Mouse (Mus musculus) right cerebral cortex, adult 18-20 months (tissue): ENCODE measurements around the gene Mfn1.

Experiments
- DNase-seq: peaks from one replicate; pipeline ENCODE4 v3.0.0; 2022; ENCODE audit warnings: mixed read lengths

Gene Mfn1

DNA sequence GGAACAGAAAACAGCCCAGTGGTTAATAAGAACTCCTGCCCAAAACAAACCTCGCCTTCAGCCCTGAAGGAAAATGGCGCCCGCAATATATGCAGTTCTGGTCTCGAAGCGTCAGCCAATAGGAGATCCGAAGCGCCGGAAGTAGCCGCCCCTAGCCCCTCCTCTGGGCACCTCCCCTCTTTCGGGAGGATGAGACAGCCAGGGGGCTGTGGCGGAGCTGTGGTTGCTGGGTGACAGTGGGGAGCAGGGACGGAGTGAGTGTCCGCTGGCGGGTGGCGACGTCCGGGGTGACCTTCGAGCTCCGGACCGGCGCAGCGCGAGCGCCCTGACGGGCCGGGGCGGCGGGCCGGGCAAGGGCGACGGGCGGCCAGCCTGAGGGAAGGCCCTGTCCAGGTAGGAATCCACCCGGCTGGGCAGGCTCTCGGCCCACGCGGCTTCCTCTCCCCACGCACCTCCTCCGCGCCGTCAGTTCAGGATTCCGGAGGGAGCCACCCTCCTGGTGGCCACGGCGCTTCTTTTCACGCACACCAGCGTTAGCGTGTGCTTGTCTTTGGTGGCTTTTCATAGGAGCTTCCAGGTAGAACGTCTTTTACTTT, at the start of gene Mfn1:
TSS of gene Mfn1 (plus strand) at position 163 of the 596 bp plus-strand sequence.
- DNase-seq = peak; percentile 95

DNA sequence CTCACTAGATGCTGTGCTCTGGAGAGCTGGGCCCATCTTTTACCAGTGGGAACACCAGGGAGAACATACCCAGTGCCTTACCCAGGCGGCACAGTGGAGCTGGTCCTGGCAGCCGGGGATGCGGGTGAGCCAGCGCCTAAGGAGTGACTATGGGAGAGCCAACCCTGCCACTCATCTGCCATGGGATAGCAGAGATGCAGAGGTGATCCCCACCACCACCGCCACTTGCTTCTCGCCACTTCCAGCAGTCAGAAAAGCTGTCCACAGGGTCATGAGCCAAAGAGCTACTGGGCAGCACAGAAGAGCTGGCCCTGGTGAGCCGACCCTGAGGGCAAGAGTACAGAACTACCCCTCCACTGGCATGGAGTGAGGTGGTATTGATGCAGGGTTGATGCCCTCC, 49.3 kb upstream of the Mfn1 start:
- no peak for DNase-seq

DNA sequence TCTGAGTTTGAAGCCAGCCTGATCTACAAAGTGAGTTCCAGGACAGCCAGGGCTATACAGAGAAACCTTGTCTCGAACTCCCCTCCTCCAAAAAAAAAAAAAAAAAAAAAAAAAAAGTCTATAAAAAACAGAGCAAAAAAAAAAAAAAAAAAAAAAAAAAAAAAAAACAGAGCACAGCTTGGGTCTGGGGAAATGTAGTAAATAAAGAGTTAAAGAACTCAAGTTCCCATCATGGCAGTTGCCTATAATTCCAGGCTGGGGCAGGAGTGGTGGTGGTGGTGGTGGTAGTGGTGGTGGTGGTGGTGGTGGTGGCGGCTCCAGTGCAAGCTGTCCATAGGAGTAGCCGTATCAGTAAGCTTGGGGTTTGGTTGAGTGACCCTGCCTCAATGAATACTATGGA, 46.2 kb upstream of the Mfn1 start:
- no peak for DNase-seq

DNA sequence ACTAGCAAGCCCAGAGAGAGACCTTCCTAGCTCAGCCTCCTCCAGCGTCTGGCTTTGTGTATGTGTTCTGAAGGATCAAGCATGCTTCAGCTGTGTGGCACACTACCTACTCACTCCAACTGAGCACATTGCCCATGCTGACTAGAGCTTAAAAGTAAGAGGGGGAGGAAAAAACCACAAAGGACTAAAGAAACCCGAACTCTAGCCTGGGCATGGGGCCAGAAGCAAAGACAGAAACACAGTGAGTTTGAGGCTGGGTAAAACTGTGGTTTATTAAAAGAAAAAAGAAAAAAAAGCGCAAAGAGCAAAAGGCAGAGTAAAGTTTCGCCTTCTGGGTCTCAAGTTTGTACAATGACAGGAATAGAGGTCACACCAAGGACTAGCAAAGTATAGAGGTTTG, 42.7 kb upstream of the Mfn1 start:
- no peak for DNase-seq

DNA sequence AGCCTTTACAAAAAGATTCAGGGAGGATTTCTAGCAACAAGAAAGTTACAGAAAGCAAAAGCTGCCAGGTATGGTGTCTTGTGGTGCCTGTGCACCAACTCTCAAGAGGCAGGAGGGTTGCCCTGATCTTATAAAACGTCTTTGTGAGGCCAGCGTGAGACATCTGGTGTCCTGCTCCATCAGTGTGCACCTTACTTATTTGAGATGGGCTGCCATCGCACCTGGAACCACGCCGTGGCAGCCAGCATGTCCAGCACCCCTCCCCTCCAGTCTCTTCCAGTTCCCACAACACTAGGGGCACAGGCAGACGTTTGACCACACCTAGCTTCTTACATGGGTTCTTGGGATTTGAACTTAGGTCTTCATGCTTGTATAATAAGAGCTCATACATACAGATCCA, 41.1 kb upstream of the Mfn1 start:
- DNase-seq = no peak

DNA sequence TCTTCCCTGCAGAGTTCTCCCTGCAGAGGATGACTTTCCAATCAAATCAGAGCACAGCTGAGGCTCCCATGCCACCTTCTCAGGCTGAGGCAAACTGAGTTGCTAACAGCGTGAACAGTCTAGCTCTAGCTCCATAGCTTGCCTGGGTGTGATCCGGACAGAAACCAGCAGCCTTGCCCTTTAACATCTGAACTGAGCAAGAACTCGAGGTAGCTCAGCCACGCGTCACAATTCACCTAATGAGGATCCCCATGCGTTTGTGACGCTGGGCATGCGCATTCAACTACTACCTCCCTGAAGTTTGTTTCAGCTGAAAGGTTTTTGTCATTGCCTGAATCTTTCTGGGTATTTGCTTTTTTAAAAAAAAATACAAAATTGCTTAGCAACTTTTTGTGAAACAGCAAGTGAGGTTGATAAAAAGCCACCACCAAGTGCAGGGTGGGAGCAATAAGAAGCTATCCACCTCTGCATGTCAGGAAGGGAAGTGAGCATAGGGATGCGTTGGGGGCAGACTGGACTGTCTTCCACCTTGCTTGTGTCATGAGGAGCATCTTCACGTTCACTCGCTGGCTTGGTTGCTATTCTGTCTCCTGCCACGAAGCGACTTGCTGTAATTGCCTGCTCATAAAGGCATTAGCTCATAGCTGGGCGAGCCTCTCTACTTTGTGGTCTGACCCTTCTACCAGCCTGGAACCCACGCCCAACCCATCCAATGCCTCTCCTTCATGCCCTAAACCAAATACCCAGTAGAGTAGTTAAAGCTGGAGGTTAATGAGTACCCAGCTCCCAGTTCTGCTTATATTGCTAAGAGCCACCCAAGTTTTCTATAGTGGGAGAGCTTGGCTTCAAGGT, 39.0 kb upstream of the Mfn1 start:
- no peak for DNase-seq

DNA sequence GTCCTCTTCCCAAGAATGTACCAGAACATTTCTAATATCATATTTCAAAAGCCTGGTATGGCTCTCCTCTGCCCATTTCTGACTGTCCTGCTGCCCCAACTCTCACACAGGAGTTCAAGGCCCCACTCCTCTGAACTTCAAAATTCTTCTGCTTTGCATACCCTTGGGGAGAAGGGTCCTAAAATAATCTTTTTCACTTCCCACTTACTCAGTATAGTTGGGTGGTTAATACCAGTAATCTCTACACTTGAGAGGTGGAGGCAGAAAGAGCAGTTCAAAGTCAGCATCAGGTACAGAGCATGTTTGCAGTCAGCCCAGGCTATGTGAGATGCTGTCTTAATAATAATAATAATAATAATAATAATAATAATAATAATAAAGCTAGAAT, 38.3 kb upstream of the Mfn1 start:
- DNase-seq = no peak

DNA sequence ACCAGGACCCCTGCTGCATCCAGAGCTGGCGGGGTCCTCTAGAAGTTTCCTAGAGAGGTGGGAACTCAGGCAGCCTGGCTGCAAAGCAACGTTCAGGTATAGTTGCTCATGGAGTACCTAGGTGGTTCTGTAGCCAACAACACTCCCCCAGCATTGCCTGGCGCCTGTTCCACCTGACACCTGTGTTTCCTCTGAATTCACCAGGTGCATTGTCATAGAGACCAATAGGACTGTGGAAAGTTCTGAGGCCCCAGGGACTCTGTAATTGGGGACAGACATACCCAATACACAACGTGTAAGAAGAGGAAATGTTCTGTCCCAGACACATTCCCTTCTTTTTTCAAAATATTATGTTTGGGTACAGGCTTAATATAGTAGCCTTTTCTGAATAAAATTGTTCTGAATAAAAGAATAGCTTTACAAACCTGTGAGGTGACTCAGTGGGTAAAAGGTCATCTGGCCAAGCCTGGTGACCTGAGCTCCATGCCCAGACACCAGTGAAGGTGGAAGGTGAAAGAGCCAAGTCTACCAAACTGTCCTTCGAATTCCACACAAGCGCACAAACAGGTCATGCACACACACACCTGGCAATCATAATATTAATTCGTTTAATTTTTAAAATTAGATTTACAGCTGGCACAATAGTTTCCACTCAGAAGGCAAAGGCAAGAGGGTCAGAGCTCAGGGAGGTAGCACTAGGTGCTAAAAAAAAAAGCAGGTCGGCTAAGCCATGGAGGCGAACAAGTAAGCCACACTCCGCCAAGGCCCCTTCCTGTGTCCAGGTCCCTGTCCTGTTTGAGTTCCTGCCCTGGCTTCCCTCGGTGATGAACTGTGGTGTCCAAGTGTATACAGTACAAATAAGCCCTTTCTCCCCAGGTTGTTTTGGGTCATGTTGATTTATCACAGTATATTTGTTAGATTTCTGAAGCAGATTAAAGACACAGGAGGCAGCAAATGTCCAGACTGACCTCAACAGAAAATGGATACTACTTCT, 36.9 kb upstream of the Mfn1 start, which contains the start of gene Kcnmb3:
TSS of gene Kcnmb3 (minus strand) at position 135 of the 994 bp plus-strand sequence.
- no peak for DNase-seq

DNA sequence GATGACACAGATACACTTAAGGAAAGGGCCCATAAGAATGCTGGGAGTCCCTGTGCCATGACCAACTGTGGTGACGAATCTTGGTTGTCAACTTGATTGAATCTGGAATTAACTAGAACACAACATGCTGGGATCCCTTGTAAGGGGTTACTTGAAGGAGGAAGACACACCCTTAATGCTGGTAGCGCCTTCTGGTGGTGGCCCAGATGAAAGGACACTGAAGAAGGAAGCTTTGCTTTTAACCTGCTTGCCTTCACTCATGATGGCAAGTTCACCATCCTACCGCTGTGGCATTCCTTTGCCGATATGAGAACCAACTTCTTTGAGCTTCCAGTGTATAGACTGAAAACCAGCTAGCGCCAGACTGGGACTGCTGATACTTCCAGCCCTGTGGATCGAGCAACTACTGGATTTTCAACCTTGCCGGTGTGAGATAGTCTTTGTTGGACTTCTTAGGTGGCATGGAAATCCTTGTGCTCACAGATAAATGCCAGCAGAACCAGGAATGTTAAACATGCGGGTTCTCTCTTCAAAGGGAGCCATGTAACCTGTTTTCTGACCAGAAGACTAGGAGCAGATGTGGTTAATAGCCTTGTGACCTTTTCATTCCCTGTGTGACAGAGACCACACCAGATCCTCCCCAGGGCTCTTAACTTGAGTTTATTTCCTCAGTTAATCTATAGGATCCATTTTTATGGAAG, 34.7 kb upstream of the Mfn1 start:
- no peak for DNase-seq

DNA sequence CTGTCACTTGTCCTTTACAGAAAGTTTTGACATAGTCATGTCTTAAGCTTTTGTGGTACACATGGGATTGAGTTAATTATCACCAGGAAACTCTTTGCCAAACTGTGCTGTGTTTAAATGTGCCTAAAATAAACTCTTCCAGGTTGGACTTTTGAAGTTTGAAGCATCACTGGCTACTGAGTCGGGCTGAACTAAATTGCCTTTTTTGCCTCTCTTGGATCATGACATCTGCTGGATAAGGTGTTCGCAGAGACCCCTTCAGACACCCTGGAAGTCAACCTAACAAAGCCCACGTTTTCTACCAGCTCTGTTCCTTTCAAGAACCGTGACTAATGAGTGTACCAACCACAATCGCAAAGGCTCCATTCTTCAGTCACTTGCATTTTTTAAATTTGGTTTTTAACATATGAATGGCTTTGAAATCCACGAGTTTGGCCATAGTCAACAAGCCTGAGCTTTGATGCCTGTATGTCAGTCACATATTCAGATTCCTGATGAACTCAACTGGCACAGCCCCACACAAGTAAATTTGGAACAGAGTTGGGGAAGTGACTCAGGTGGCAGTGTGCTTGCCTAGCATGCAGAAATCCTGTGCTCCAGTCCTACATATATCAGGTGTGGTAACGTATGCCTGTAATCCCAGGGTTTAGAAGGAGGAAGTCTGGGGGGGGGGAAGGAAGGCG, 34.0 kb upstream of the Mfn1 start:
- no peak for DNase-seq

DNA sequence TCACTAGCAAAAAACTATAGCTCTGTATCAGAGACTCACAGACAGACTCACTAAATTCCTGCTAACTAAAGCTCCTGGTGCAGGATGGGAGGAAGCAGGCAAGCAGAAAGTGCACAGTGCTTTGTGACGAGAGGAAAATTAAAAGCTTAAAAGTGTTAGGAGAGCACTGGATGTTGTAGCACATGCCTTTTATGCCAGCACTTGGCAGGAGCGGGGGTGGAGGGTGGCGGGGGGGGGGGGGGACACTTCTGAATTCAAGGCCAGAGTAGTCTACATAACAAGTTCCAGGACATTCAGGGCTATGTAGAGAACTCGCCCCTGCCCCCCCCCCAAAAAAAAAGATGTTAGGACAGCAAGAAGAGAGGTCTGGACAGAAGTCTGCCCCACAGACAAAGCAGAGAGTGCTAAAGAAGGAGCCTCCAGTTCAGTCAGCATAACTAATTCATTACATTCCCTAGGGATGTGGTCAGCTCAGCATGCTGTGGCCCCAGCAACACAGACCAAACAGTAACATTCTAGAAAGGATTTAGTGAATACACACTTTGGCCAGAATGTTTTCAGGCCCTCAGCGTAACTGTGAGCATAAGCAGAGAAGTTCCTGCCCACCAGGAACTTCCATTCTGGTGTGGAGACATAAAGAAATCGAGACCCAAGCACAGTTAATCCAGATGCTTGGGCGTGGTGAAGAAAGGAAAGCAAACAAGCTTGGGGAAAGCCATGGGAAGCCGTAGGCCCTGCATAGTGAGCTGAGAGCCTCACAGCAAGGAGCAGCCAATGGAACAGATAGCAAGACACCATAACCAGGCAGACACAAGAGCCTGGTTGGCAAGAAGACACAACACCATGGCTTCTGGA, 33.2 kb upstream of the Mfn1 start:
- no peak for DNase-seq

DNA sequence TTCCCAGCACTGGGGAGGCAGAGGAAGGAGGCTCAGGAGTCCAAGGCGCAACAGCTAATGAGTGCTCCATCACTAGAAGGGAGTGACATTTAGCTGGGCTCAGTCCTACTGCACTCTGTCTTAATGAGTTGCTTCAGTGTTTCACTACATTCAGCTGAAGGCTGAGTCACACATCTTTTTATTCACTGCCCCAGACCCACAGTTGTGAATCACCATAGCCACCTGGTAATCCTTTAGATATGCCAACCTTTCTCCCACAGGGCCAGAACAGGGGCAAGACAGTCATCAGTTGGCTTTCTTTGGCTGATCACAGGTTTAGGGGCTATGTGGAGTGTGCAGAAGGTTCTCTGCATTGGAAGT, 32.6 kb upstream of the Mfn1 start:
- no peak for DNase-seq

DNA sequence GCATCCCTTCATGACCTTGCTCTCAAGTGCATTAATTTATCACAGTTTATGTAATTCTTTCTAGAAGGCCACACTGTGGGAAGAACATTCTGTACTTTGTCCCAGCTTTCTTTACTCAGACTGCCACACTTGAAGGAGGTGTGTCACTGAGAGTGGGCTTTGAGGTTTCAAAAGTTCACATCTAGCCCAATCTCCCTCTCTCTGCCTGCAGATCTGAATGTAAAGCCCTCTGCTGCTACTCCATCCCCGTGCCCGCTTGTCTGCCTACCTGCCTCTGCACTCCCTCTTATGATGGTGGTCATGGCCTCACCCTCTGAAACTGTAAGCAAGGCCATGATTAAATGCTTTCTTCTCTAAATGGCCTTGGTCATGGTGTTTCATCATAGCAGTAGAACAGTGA, 28.9 kb upstream of the Mfn1 start:
- DNase-seq = no peak

DNA sequence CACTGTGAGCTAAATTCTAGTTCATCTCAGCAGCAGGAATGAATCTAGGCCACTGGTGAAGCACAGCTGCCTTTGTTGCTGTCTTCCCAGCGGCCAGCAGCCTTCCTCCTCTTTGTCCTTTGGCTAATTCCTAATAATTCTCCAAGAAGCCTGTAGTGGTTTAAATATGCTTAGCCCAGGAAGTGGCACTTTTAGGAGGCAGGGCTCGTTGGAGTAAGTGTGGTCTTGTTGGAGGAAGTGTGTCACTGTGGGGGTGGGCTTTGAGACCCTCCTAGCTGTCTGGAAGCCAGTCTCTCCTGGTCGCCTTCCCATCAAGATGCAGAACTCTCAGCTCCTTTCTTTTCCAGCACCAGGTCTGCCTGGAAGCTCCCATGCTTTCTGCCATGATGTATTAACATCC, 23.4 kb upstream of the Mfn1 start:
- no peak for DNase-seq

DNA sequence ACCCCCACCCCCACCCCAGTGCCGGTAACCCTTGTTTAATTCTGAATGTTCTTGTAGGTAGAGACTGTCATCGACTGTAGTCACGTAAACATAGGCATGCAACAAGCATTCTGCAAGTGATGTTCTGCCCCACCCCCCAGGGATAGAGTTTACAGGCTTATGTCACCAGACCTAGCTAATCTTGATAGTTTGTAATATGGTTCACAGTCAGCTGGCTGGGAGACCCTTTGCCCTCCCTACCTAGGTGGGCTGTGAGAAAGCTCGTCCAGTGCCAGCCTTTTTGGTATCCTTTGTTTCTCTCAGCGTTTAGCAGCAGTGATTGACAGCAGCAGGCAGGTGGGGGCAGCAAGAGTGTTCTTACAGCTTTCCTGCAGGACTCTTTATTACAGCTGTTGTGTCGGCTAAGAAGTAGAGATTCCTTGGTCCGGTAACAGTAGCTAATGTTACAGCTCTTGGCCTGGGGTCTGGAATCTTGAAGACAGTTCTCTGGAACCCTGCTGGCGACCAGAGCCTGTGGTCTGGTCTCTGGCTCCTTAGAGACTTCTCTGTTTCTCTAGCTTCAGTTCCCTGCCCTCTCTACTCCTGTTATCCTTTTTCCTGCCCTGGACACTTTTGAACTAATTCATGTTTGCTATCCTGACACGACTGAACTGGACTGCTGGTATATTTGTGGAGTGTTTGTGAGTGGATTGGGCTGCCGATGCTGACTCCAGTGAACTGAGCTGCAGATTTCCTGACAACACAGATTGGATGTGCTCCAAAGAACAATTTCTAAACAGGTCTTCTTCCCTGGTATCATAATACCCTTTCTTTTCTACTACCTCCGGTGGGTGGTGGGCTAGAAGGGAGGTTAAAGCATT, 22.7 kb upstream of the Mfn1 start:
- DNase-seq = no peak

DNA sequence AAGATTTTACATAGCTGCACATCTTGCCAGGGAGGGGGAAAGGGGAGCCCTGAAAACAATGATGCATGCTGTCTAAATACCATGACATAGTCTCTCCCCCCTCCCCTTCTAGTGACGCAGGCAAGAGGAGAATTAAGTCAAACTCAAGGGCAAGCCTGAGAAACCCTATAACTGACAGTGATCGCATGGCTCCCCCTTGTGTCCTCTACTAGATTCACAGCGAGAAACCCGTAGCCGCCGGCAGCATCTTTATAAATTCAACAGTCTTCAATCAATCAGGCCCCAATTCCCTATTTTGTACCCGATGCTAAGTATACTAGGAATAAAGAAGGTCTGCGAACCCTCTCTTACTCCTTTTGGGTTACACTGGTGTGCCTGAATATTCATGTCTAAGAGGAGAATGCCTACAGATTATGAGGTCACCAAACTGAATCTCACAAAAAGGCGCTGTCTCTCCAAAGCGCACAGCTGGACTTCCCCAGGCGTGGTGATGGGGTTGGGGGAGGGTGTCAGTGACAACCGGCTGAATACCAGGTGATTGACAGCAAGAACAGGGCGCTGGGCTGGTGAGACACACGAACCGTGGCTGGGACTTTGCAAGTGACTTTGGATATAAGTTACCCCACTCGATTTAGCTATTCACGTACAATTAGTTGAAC, 20.5 kb upstream of the Mfn1 start:
- peak; percentile 66 for DNase-seq

DNA sequence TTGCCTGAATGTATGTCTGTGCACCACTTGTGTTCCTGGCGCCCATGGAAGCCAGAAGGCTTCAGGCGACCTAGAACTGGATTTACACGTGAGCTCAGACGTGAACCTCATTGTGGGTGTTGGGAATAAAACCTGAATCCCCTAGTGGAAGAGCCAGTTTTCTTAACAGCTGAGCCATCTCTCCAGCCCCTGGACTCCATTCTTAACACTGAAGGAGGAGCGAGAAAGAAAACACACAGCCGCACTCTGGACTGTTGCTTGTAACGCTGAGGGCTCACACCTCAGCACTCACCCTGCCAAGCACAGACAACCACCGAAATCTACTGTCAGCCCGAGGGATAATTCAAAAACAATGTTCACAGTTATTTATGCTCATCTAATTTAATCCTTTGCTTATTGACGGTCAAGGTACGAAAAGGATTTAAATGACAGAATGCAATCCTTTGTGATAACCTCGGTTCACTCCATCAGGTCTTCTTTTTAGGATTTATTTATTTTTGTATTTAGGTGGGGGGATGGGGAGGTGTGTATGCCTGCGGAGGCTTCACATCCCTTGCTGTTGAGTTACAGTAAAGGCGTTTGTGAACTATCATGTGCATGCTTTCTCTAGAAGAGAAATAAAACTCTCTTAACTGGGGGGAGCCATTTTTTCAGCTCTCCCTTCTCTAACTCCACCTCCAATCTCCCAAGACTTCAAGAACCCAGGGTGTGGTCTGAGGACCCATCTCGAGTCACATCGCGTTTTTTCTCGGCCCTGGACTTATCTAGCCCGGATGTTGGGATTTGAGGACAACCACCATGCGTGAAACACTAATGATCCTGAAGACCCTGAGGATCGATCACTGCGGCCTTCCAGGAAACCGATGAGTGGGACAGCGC, 19.5 kb upstream of the Mfn1 start, which contains the start of gene Zfp639:
TSS of gene Zfp639 (plus strand) at position 764 of the 879 bp plus-strand sequence.
- DNase-seq = no peak
